Mouse (Mus musculus) left cerebral cortex, postnatal 14 days (tissue): ENCODE measurements around the gene Mical1. TPM values are rescaled to one million over a fixed set of nuclear protein-coding genes. Genes with fewer than 3 reads are reported as not detected.

Source experiments
- DNase-seq, 2 experiments: peaks; one replicate each; pipeline ENCODE4 v3.0.0; 2021 to 2022; ENCODE audit warnings: low spot score in 2 of 2, mixed read lengths in 1 of 2
- intact Hi-C: fragments of 180-260 bp; cut with DNase I; formaldehyde crosslinking; loops from one replicate; pipeline ENCODE4 v1.15.1; 2025
- total RNA-seq, 2 experiments: library from RNA; stranded (reverse); gene quantifications; 2 replicates each; pipeline ENCODE4 v1.2.3; 2021

The Mical1 gene
- total RNA-seq, 2 experiments from 2014 or later = 19.4 to 27.0 TPM

GRCm38 (mm10) chr10:41514301-41514700 is 38.2 kb downstream of the Mical1 start:
- intact Hi-C loops = loop anchor here (10.0 kb wide), 1 partner anchor 780 kb away; no protein-coding TSS in a partner anchor
- DNase-seq = no peak

GRCm38 (mm10) chr10:41514921-41515320 is 38.8 kb downstream of the Mical1 start:
- intact Hi-C loops = loop anchor here (10.0 kb wide), 1 partner anchor 780 kb away; no protein-coding TSS in a partner anchor
- DNase-seq = no peak

- intact Hi-C loops = loop anchor here (1.0 to 10.0 kb wide), 2 partner anchors 164 to 776 kb away; no protein-coding TSS in a partner anchor
- peak; percentile 67 to 68 for DNase-seq
These were observed 42.4 kb downstream of the Mical1 start for GRCm38 (mm10) chr10:41518508-41518980.

- intact Hi-C loops = loop anchor here (1.0 to 10.0 kb wide), 2 partner anchors 163 to 776 kb away; no protein-coding TSS in a partner anchor
- peak; percentile 91 for DNase-seq
These were observed 43.0 kb downstream of the Mical1 start, which contains the start of gene Cd164 for GRCm38 (mm10) chr10:41518981-41519618. Cd164 (plus strand) TSS chr10:41519414.

- intact Hi-C loops = loop anchor here (10.0 kb wide), 1 partner anchor 775 kb away; no protein-coding TSS in a partner anchor
- DNase-seq = peak; percentile 33 to 56
These were observed 43.7 kb downstream of the Mical1 start for GRCm38 (mm10) chr10:41519640-41520409.

- intact Hi-C loops = no loop called here
- DNase-seq = no peak
These were observed 44.2 kb downstream of the Mical1 start for GRCm38 (mm10) chr10:41520410-41520673.

GRCm38 (mm10) chr10:41523386-41523785 is 47.3 kb downstream of the Mical1 start:
- intact Hi-C loops = no loop called here
- no peak for DNase-seq

GRCm38 (mm10) chr10:41525696-41526095 is 49.6 kb downstream of the Mical1 start:
- intact Hi-C loops = no loop called here

GRCm38 (mm10) chr10:41529972-41530371 is 53.9 kb downstream of the Mical1 start:
- intact Hi-C loops = no loop called here
- no peak for DNase-seq

More at GRCm38 (mm10) chr10:41525696-41526095, 49.6 kb downstream of the Mical1 start:
- DNase-seq = no peak

GRCm38 (mm10) chr10:41535991-41536390 is 59.9 kb downstream of the Mical1 start:
- intact Hi-C loops = no loop called here
- no peak for DNase-seq

Other genes starting within 250 kb of the Mical1 start
- gene Fig4, start 173.1 kb upstream of the Mical1 start, total RNA-seq = 10 to 100 TPM; 30.1 to 31.5 TPM
- under 1 TPM in 1 of 2 experiments, not detected in 1; 0.08 TPM for gene Ak9, start 172.3 kb upstream of the Mical1 start, total RNA-seq
- gene Zbtb24, start 25.9 kb upstream of the Mical1 start, total RNA-seq = 10 to 100 TPM; 15.6 to 17.8 TPM
- 10 to 100 TPM; 20.8 to 24.7 TPM for gene Smpd2, start 14.1 kb downstream of the Mical1 start, total RNA-seq
- 1 to 10 TPM; 6.3 to 7.6 TPM for gene Ppil6, start 14.1 kb downstream of the Mical1 start, total RNA-seq
- 10 to 100 TPM; 56.1 to 57.1 TPM for gene Cd164, start 43.1 kb downstream of the Mical1 start, total RNA-seq
- gene Ccdc162, start 240.3 kb downstream of the Mical1 start, total RNA-seq = 1 to 10 TPM; 1.2 to 1.3 TPM